Mouse (Mus musculus) intestine, embryonic 16.5 days (tissue): ENCODE data around the gene Vdac2. TPM values are rescaled to one million over a fixed set of nuclear protein-coding genes. Genes with fewer than 3 reads are reported as not detected.

Experiments
- ATAC-seq: fragments of 200-750 bp; cut with Nextera tagmentation; 2 replicates; pipeline ENCODE4 v1.8.0; 2017; ENCODE audit warnings: moderate TSS enrichment, moderate library complexity
- H3K27ac ChIP-seq: fragments of 300-500 bp; sonication (generic); 2 replicates; pipeline ENCODE4 v1.5.1; 2014; ENCODE audit warnings: mild to moderate bottlenecking, low read length
- H3K27me3 ChIP-seq: fragments of 300-500 bp; sonication (generic); replicated peaks from 2 replicates; pipeline ENCODE4 v1.6.1; 2014; ENCODE audit warnings: low read length, control low read depth, mixed read lengths; ENCODE audit not compliant: control insufficient read depth, insufficient read depth
- H3K36me3 ChIP-seq: fragments of 300-500 bp; sonication (generic); 2 replicates; pipeline ENCODE4 v1.6.1; 2014; ENCODE audit warnings: low read length, control low read depth; ENCODE audit not compliant: control insufficient read depth, insufficient read depth
- H3K4me1 ChIP-seq: fragments of 300-500 bp; sonication (generic); 2 replicates; pipeline ENCODE4 v1.6.1; 2014; ENCODE audit warnings: low read length, control low read depth, mixed read lengths; ENCODE audit not compliant: control insufficient read depth, insufficient read depth
- H3K4me2 ChIP-seq: fragments of 300-500 bp; sonication (generic); 2 replicates; pipeline ENCODE4 v1.6.1; 2014; ENCODE audit warnings: low read depth, low read length, control low read depth
- H3K4me3 ChIP-seq: fragments of 300-500 bp; sonication (generic); 2 replicates; pipeline ENCODE4 v1.5.1; 2014; ENCODE audit warnings: mild to moderate bottlenecking, low read length
- H3K9ac ChIP-seq: fragments of 300-500 bp; sonication (generic); 2 replicates; pipeline ENCODE4 v1.6.1; 2014; ENCODE audit warnings: low read depth, low read length
- H3K9me3 ChIP-seq: fragments of 300-500 bp; sonication (generic); 2 replicates; pipeline ENCODE4 v1.6.1; 2016; ENCODE audit warnings: low read length, control low read depth; ENCODE audit not compliant: control insufficient read depth
- WGBS: fragments of 180-500 bp; shearing (Covaris S2); extraction: QIAGEN DNeasy Blood & Tissue Kit; methylation state at CpG from one replicate; pipeline ENCODE4 v1.1.7; 2014; 5-methylcytosine and 5-hydroxymethylcytosine counted together
- polyA plus RNA-seq: library from polyadenylated mRNA; unstranded; fragments of >200 nt; fragmentation: Nextera tagmentation; extraction: Ambion mirVana; gene quantifications from 2 replicates; pipeline ENCODE4 v1.2.1, GENCODE M21; 2015

Vdac2 gene
- polyA plus RNA-seq, 1 experiment from 2014 or later, result 422 TPM

- H3K9me3 ChIP-seq, result no peaks in the 10 kb centered on the region
- WGBS, result under 1% methylated on average over 50 of the region's 50 CpGs
- ATAC-seq, result peak; percentile 43
- H3K4me3 ChIP-seq, result peak overlapping the region; percentile 81
- H3K27me3 ChIP-seq, result no peaks in the 10 kb centered on the region
- H3K9ac ChIP-seq, result peak overlapping the region; percentile 85
- peak overlapping the region; percentile 86 for H3K27ac ChIP-seq
- H3K4me2 ChIP-seq, result peak overlapping the region; percentile 99
- peaks cover 16% of the 10 kb centered on the region for H3K4me1 ChIP-seq
- H3K36me3 ChIP-seq, result 0 out of 2 replicates have a peak, but pooled peaks cover 2% of the 10 kb centered on the region
Observed at GRCm38 (mm10) chr14:21847381-21848165, 22.5 kb downstream of the Vdac2 start.

DNA sequence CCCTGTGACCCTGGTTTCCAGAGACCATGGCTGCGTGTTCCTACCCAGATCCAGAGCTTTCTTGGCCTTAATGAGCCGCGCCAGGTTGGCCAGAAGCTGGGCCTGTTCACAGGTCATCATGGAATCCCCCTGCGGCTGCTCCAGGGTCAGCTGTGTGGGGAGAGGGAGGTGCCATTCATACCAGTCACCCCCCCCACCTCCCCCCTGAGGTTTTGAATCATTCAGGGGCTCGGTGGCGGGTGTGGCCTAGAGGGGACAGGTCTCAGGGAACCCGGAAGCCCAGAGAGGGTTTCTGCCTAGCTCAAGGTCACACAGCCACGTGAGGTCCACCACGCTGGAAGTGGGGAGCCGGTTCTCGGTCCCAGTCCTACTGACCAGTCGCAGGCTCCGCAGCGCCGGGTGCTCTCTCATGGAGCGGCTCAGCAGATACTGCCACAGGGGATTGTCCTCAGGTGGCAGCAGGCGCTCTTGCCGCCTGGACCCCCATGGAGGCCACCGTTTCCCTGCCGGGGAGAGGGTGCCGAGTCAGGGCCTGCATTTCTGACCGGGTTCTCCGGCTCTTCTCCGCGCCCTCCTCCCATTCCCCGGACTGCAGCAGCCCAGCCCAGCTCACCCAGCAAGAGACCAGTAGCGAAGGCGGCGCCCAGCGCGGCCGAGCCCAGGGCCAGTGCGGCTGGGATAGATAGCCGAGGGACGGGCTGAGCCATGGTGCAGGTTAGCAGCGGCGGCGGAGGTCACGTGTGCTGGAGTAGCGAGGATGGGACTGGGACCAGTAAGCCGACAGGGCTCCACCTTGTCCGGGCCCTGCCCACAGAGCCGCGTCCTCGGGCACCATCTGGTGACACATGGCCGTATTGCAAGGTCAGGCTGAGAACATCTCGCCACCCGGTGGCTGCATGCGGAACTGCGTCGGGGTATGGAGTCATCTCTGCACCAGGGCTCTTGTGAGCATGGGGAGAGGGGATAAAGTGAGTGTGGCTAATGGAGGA is 23.4 kb downstream of the Vdac2 start, which contains the start of gene Comtd1:
TSS of gene Comtd1 (minus strand) at position 812 of the 989 bp plus-strand sequence.
- Histone ChIP-seq H3K36me3 (0 out of 2 replicates have a peak, but pooled peaks cover 2% of the 10 kb centered on the region), H3K4me2 (peak within 1 kb of the TSS; percentile 99), H3K9ac (peak within 1 kb of the TSS; percentile 85), H3K4me1 (peaks cover 15% of the 10 kb centered on the region), H3K27ac (peak within 1 kb of the TSS; percentile 86), H3K27me3 (no peaks in the 10 kb centered on the region), H3K9me3 (no peaks in the 10 kb centered on the region), H3K4me3 (peak within 1 kb of the TSS; percentile 81)
- WGBS, result under 1% methylated on average over 49 of the region's 51 CpGs
- ATAC-seq, result peak; percentile 90

- H3K4me3 ChIP-seq, result no peak overlapping the region
- H3K4me1 ChIP-seq, result peaks cover 26% of the 10 kb centered on the region
- 0 out of 2 replicates have a peak, but pooled peaks cover 2% of the 10 kb centered on the region for H3K36me3 ChIP-seq
- no peak for ATAC-seq
- H3K9me3 ChIP-seq, result no peaks in the 10 kb centered on the region
- H3K27me3 ChIP-seq, result no peaks in the 10 kb centered on the region
- H3K27ac ChIP-seq, result no peak overlapping the region
- 81% methylated on average over 13 of the region's 13 CpGs for WGBS
- H3K9ac ChIP-seq, result 0 out of 2 replicates have a peak overlapping the region, but pooled peaks have one; percentile 26
- no peak overlapping the region for H3K4me2 ChIP-seq
Observed at GRCm38 (mm10) chr14:21849524-21850418, 24.7 kb downstream of the Vdac2 start.

DNA sequence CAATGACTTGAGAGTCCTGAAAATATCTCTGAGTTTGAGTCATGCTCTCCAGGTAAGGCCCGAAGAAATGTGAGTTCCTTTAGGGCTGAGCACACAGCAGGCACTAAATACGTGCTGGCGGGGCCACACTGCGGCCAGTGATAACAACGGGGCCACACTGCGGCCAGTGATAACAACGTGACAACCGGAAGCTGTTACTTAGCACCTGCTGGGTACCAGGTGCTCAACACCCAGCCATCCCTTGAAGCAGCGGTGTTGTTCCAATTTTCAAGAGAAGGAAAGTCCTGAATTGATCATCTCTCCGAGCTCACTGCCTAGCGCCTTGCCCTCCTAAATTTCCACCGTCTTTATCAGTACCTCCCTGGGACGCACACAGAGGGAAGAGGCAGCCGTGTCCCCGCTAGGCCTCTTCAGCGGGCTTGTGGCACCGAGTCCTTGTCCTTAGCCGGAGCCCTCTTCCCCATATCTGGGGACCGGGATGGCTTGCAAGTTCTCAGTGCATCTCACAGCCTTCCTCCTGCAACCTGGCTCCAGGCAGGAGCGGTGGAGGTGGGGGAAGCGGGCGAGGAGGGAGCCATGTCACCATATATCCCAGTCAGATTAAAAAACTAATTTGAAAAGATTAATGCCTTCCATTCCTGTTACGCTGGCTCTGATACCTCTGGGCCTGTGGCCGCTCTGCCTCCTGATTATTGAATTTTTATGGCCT is 25.5 kb downstream of the Vdac2 start:
- Histone ChIP-seq H3K27ac (no peak overlapping the region), H3K27me3 (no peaks in the 10 kb centered on the region), H3K4me1 (peaks cover 26% of the 10 kb centered on the region), H3K4me3 (no peak overlapping the region), H3K4me2 (no peak overlapping the region), H3K9ac (0 out of 2 replicates have a peak overlapping the region, but pooled peaks have one; percentile 26), H3K36me3 (no peaks in the 10 kb centered on the region), H3K9me3 (no peaks in the 10 kb centered on the region)
- WGBS, result 73% methylated on average over 24 of the region's 24 CpGs
- ATAC-seq, result no peak

DNA sequence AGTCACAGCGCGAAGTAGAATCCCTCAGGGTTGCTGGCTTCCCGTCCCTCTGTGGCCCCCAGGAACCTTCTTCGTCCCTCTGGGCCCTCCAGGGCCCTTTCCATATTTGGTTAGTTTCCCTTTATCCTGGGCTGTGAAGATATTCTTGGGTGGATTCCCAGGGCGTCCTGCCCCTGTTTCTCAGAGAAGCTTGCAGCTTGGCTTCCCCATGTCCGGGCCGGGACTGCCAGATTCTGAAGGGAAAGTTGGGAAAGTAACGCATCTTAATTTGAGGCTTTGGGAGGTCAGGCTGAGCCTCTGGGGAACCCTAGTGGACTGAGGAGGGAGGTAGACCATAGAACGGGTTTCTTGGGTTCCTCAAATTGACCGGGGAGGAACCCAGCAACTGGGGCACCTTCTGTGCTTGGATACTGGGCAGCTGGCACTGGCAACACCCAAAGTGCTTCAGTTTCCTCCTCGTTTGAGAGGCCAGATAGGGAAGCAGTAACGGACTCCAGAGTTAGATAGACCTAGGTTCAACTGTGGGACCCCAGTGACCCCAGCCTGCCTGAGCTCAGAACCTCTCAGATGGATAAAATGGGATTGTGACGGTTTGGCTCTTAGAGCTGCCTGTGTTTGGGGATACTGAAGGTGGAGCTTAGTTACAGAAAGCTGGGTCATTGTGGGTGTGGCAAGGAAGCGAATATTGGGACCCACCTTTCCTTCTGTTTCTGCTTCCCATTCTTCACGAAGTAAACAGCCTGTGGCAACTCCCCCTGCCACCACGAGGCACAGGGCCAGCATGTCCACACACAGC is 27.2 kb downstream of the Vdac2 start:
- H3K4me1 ChIP-seq, result peaks cover 17% of the 10 kb centered on the region
- H3K27me3 ChIP-seq, result no peaks in the 10 kb centered on the region
- no peaks in the 10 kb centered on the region for H3K9me3 ChIP-seq
- no peak overlapping the region for H3K27ac ChIP-seq
- WGBS, result 75% methylated on average over 16 of the region's 16 CpGs
- H3K4me3 ChIP-seq, result no peak overlapping the region
- no peak overlapping the region for H3K4me2 ChIP-seq
- no peak overlapping the region for H3K9ac ChIP-seq
- no peaks in the 10 kb centered on the region for H3K36me3 ChIP-seq
- ATAC-seq, result no peak

DNA sequence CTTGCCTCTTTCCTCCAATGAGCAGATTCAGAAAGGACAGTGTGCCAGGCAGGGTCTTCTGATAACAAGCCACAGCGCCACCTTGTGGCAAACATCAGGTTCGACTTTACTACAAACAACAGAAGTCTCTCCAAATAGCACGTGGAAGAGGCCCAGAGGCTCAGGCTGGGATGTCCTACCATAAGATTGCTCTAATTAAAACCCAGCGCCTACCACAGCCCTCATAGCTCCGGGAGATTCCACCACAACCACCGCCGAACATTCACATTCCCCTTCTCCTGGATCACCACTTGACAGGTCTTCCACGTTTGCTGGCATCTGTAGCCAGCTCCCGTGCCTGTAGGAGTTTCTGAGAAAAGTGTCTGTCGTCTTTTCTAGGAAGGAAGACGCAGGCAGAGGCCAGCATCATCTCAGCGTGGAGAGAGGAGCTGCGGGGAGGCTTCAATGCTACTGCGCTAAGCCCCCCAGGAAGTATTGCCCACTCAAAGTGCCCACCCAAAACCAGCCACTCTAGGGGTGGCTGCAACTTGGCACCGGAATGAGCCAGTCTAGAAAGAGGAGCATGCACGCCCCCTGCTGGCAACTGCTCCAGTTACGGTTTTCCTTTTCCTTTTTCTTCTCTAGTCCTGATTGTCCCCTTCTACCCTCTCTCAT is 28.5 kb downstream of the Vdac2 start:
- H3K9ac ChIP-seq, result peak overlapping the region; percentile 54
- 8% methylated on average over 17 of the region's 17 CpGs for WGBS
- H3K4me3 ChIP-seq, result no peak overlapping the region
- H3K36me3 ChIP-seq, result no peaks in the 10 kb centered on the region
- peak overlapping the region; percentile 53 for H3K4me2 ChIP-seq
- peak overlapping the region; percentile 40; the same call in 1 of the 2 replicates for H3K27ac ChIP-seq
- peaks cover 11% of the 10 kb centered on the region for H3K4me1 ChIP-seq
- ATAC-seq, result peak; percentile 24; the same call in 1 of the 2 replicates
- H3K27me3 ChIP-seq, result no peaks in the 10 kb centered on the region
- no peaks in the 10 kb centered on the region for H3K9me3 ChIP-seq

DNA sequence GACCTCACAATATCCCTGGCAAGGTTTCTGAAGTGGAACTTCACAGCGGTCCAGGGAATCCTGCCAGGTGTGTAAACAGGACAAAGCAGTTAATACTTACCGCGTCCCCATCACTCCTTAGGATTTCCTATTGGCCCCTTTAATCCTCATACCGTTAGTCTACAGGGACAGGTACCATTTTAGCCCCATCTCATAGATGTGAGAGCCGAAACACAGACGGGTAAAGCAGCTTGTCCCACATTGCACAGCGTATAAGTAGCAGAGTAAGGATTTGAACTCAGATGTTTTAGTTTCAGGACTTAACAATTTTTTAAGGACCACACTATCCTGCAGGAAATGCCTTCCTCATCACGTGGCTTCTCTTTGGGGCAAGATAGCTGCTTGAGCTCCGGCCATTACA is 29.2 kb downstream of the Vdac2 start:
- Histone ChIP-seq H3K27ac (no peak overlapping the region), H3K9ac (peak overlapping the region; percentile 54; the same call in 1 of the 2 replicates), H3K4me1 (peaks cover 11% of the 10 kb centered on the region), H3K4me3 (no peak overlapping the region), H3K36me3 (no peaks in the 10 kb centered on the region), H3K27me3 (no peaks in the 10 kb centered on the region), H3K9me3 (no peaks in the 10 kb centered on the region), H3K4me2 (peak overlapping the region; percentile 53)
- ATAC-seq, result 0 out of 2 replicates have a peak, but pooled peaks have one; percentile 1
- whole genome bisulfite sequencing, result 66% methylated on average over 9 of the region's 9 CpGs
